Mouse (Mus musculus): Measurements from ENCODE around the gene Hist1h2bm. TPM values are rescaled to one million over a fixed set of nuclear protein-coding genes. Genes with fewer than 3 reads are reported as not detected.
A peak's percentile ranks its signal among the peaks of the same experiment; 100 is the strongest.

The Hist1h2bm gene
- total and polyA plus RNA-seq, 3 experiments = 1.7 to 1,196 TPM; not detected in 1

GRCm38 (mm10) chr13:21733466-21733865 lies 11.6 kb downstream of the Hist1h2bm start:
- Histone ChIP-seq H3K4me3 (ENCODE audit: control insufficient read depth in 1 of 2, insufficient read depth in 1 of 2, low read depth in 2 of 2, low read length in 2 of 2) (no peak overlapping the region), H3K36me3 (ENCODE audit: control insufficient read depth in 1 of 2, insufficient read depth in 2 of 2, low read length in 2 of 2) (peaks cover 0 to 4% of the 10 kb centered on the region in 2 experiments; a peak in 2 of 4 replicates), H3K9me3 (replicated peaks; ENCODE audit: insufficient read depth, low read length) (no peaks in the 10 kb centered on the region; the same call in 1 of the 2 replicates), H3K9ac (ENCODE audit: control insufficient read depth, low read depth, low read length, poor library complexity, severe bottlenecking) (no peak overlapping the region), H3K27ac (ENCODE audit: control insufficient read depth, low read depth, low read length) (no peak overlapping the region), H3K27me3 (ENCODE audit: control insufficient read depth in 1 of 2, insufficient read depth in 2 of 2, low read length in 2 of 2) (no peaks in the 10 kb centered on the region), H3K4me1 (ENCODE audit: control insufficient read depth in 1 of 2, insufficient read depth in 2 of 2, low read length in 2 of 2) (peaks cover 0 to 10% of the 10 kb centered on the region in 2 experiments; a peak in 2 of 4 replicates), H3K79me2 (ENCODE audit: control insufficient read depth, insufficient read depth, low read length, poor library complexity) (no peaks in the 10 kb centered on the region; the same call in 1 of the 2 replicates)
- TF ChIP-seq SMC3 (IDR thresholded peaks at IDR 0.05; ENCODE audit: low read depth, low read length) = 0 out of 2 replicates have a peak, but pooled peaks have one; percentile 9
- TF ChIP-seq CHD2 (IDR thresholded peaks at IDR 0.05; ENCODE audit: low read length) = no peak
- TF ChIP-seq CTCF (IDR thresholded peaks at IDR 0.05 in 2 of 3, conservative IDR thresholded peaks at IDR 0.05 in 1 of 3; ENCODE audit: control insufficient read depth in 1 of 3, insufficient read depth in 1 of 3, low read depth in 2 of 3, low read length in 3 of 3, poor library complexity in 1 of 3, severe bottlenecking in 1 of 3) = peak; percentile 13 to 32 (median 27); a peak in 4 of 6 replicates
- no peak for TF ChIP-seq HCFC1 (IDR thresholded peaks at IDR 0.05; ENCODE audit: low read depth, low read length)
- peak; percentile 65 for DNase-seq (ENCODE audit: low read depth, low spot score)

GRCm38 (mm10) chr13:21734010-21734905 lies 12.4 kb downstream of the Hist1h2bm start:
- Histone ChIP-seq H3K79me2 (ENCODE audit: control insufficient read depth, insufficient read depth, low read length, poor library complexity) (no peaks in the 10 kb centered on the region; the same call in 1 of the 2 replicates), H3K4me3 (ENCODE audit: control insufficient read depth in 1 of 2, insufficient read depth in 1 of 2, low read depth in 2 of 2, low read length in 2 of 2) (peak overlapping the region; percentile 17 to 46), H3K9me3 (replicated peaks; ENCODE audit: insufficient read depth, low read length) (no peaks in the 10 kb centered on the region), H3K9ac (ENCODE audit: control insufficient read depth, low read depth, low read length, poor library complexity, severe bottlenecking) (peak overlapping the region; percentile 83), H3K27ac (ENCODE audit: control insufficient read depth, low read depth, low read length) (peak overlapping the region; percentile 95), H3K36me3 (ENCODE audit: control insufficient read depth in 1 of 2, insufficient read depth in 2 of 2, low read length in 2 of 2) (peaks cover 0 to 4% of the 10 kb centered on the region in 2 experiments; a peak in 2 of 4 replicates), H3K27me3 (ENCODE audit: control insufficient read depth in 1 of 2, insufficient read depth in 2 of 2, low read length in 2 of 2) (no peaks in the 10 kb centered on the region), H3K4me1 (ENCODE audit: control insufficient read depth in 1 of 2, insufficient read depth in 2 of 2, low read length in 2 of 2) (peaks cover 0 to 10% of the 10 kb centered on the region in 2 experiments; a peak in 2 of 4 replicates)
- TF ChIP-seq SIN3A (IDR thresholded peaks at IDR 0.05; ENCODE audit: low read length) (peak; percentile 75), HCFC1 (IDR thresholded peaks at IDR 0.05; ENCODE audit: low read depth, low read length) (peak; percentile 21; the same call in 1 of the 2 replicates), SMC3 (IDR thresholded peaks at IDR 0.05; ENCODE audit: low read depth, low read length) (peak; percentile 65), CTCF (IDR thresholded peaks at IDR 0.05 in 2 of 3, conservative IDR thresholded peaks at IDR 0.05 in 1 of 3; ENCODE audit: control insufficient read depth in 1 of 3, insufficient read depth in 1 of 3, low read depth in 2 of 3, low read length in 3 of 3, poor library complexity in 1 of 3, severe bottlenecking in 1 of 3) (peak; percentile 76 to 91 (median 79)), MYC (IDR thresholded peaks at IDR 0.05; ENCODE audit: low read depth, low read length) (peak; percentile 80), MAZ (IDR thresholded peaks at IDR 0.05; ENCODE audit: low read depth, low read length) (no peak), ZKSCAN1 (IDR thresholded peaks at IDR 0.05; ENCODE audit: low read depth, low read length) (no peak), ZC3H11A (IDR thresholded peaks at IDR 0.05; ENCODE audit: low read depth, low read length) (peak; percentile 67), CHD2 (IDR thresholded peaks at IDR 0.05; ENCODE audit: low read length) (0 out of 2 replicates have a peak, but pooled peaks have one; percentile 9), MXI1 (IDR thresholded peaks at IDR 0.05; ENCODE audit: low read depth, low read length) (peak; percentile 65), ZMIZ1 (IDR thresholded peaks at IDR 0.05; ENCODE audit: low read depth, low read length) (no peak), TBP (IDR thresholded peaks at IDR 0.05; ENCODE audit: low read depth, low read length) (0 out of 2 replicates have a peak, but pooled peaks have one; percentile 33), RAD21 (IDR thresholded peaks at IDR 0.05; ENCODE audit: low read depth, low read length) (peak; percentile 87)
- peak; percentile 93 for DNase-seq (ENCODE audit: low read depth, low spot score)

Measured in MEL (cell line).